Mouse (Mus musculus): ENCODE results near the gene Mgat4b. TPM values are rescaled to one million over a fixed set of nuclear protein-coding genes. Genes with fewer than 3 reads are reported as not detected.

Gene Mgat4b
- polyA plus RNA-seq, 1 experiment from 2014 or later, result 17.1 TPM

DNA sequence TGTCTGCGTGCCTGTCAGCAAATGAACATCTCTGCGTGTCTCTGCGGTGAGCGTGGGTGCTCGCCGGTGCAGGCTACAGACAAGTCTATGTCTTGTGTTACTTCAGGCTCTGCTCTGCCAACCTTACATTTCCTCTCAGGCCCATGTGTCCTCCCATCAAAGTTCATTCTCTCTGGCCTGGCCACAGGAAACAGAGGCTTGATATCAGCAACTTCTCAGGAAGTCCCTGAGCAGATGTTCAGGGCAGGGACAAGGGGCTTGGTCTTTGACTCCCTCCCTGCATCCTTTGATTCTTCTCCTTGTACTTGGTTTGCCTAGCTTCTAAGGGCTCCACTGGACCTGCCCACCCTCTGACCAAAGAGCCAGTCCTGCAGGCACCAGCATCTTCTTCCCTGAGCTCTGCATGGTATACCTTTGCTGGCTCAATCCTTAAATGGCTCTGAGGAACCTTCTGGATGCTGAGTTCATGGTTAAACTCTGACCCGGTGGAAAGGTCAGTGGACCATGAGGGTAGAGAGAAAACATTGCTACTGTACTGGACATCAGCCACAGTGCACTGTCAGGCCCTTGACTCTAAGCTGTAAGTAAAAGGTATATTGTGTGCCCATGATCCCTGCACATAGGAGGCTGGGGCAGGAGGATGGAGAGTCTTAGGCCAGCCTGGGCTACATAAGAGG, 29.7 kb downstream of the Mgat4b start:
- no peak overlapping the region for H3K4me3 ChIP-seq
- H3K4me2 ChIP-seq (replicated peaks), result no peak overlapping the region
- 92% methylated on average over 7 of the region's 7 CpGs for WGBS
- no peak for ATAC-seq (ENCODE audit: low FRiP score, low read depth)
- no peaks in the 10 kb centered on the region for H3K36me3 ChIP-seq
- H3K9ac ChIP-seq, result no peak overlapping the region
- H3K4me1 ChIP-seq, result peaks cover 14% of the 10 kb centered on the region
- no peaks in the 10 kb centered on the region for H3K9me3 ChIP-seq
- H3K27ac ChIP-seq, result no peak overlapping the region
- H3K27me3 ChIP-seq, result peaks cover 37% of the 10 kb centered on the region

DNA sequence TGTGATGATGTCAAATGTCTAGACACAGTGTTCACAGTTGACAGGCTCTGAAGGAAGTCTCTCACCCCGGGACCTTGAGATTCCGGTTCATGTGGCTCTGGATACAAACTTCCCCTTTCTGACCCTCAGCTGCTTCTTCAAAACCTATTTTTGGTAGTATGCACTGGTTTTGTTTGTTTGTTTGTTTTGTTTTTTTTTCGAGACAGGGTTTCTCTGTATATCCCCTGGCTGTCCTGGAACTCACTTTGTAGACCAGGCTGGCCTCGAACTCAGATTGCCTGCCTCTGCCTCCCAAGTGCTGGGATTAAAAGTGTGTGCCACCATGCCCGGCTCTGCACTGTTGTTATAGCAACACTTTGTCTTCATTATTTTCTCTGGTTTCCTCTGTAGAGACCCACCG, 33.2 kb downstream of the Mgat4b start:
- Histone ChIP-seq H3K36me3 (no peaks in the 10 kb centered on the region), H3K27me3 (peaks cover 8% of the 10 kb centered on the region), H3K4me3 (no peak overlapping the region), H3K4me1 (no peaks in the 10 kb centered on the region), H3K9me3 (no peaks in the 10 kb centered on the region), H3K27ac (no peak overlapping the region), H3K9ac (no peak overlapping the region), H3K4me2 (replicated peaks) (no peak overlapping the region)
- ATAC-seq (ENCODE audit: low FRiP score, low read depth), result no peak
- WGBS, result 84% methylated on average over 6 of the region's 6 CpGs

DNA sequence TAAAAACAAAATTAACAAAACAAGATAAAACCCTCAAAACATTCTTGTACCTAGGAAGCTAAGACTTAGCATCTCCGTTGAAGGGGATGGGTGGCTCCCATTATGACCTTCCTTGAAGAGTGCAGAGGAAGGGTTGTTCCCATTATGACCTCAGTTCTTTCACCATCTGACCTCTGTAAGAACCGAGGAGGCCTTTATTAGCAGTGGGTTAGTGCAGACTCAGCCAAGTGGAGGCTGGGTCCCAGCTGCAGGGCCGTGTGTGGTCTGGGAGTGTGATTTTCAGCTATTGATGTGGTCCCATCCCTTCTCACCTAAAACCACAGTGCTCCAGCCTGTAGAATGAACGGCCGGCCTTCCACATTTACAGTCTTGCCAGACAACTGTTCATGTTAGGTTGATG, 34.6 kb downstream of the Mgat4b start:
- no peaks in the 10 kb centered on the region for H3K9me3 ChIP-seq
- H3K36me3 ChIP-seq, result no peaks in the 10 kb centered on the region
- H3K4me3 ChIP-seq, result no peak overlapping the region
- no peaks in the 10 kb centered on the region for H3K4me1 ChIP-seq
- no peak overlapping the region for H3K9ac ChIP-seq
- H3K27me3 ChIP-seq, result no peaks in the 10 kb centered on the region
- no peak for ATAC-seq (ENCODE audit: low FRiP score, low read depth)
- 65% methylated on average over 5 of the region's 5 CpGs for WGBS
- no peak overlapping the region for H3K4me2 ChIP-seq (replicated peaks)
- no peak overlapping the region for H3K27ac ChIP-seq

DNA sequence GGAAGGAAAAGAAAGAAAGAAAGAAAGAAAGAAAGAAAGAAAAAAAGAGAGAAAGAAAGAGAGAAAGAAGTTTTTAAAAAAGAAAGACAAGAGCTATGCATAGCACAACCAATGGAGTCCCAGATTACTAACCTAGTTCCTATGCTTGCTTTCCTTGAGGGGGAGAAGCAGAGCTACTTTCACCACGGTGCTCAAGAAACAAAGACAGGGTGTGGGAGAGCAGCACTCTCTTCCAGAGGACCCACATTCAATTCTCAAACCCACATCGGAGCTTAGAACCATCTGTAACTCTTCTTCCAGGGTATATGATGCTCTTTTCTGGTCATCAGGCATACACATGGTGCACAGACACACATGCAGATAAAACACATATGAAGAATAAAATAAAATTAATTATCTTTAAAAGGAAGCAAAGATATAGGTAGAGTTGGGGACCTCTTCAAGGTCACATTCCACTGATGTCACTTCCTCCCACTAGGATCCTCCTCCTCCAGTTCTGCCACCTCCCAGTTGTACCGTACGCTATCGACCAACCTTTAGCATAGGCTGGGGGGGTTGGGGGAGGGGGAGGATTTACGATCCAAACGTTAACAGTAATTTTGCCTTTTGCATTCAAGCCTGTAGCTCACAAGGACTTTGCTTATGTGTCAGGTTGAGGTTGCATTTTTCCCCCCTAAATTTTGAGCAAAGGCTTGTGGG, 37.9 kb downstream of the Mgat4b start:
- H3K36me3 ChIP-seq, result no peaks in the 10 kb centered on the region

DNA sequence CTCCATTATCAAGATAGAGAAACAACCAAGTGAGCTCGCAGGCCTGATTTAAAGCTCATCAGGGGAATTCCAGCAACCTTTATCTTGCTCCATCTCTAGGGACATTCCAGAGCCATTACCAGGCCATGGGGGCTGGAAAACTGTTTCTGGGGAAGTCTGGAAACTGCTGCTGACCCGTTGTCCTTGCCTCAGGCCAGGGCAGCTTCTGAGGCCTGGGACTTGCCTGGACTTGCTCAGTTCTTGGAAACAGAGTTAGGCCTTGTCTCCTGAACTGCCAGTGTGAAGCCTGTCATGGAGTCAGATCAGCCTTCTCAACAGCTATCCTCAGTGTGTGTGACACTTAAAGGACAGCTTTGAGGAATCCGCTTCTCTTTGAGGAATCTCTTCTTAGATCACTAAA, 41.5 kb downstream of the Mgat4b start:
- ATAC-seq (ENCODE audit: low FRiP score, low read depth), result no peak
- Histone ChIP-seq H3K4me3 (no peak overlapping the region), H3K36me3 (peaks cover 20% of the 10 kb centered on the region), H3K27me3 (no peaks in the 10 kb centered on the region), H3K27ac (peak overlapping the region; percentile 7; the same call in 1 of the 2 replicates), H3K9me3 (no peaks in the 10 kb centered on the region), H3K4me1 (peaks cover 16% of the 10 kb centered on the region), H3K4me2 (replicated peaks) (no peak overlapping the region), H3K9ac (no peak overlapping the region)
- 33% methylated on average over 3 of the region's 3 CpGs for WGBS

More for the DNA sequence above, 37.9 kb downstream of the Mgat4b start:
- Histone ChIP-seq H3K27me3 (no peaks in the 10 kb centered on the region), H3K4me1 (peaks cover 15% of the 10 kb centered on the region), H3K9me3 (no peaks in the 10 kb centered on the region), H3K27ac (no peak overlapping the region), H3K4me3 (no peak overlapping the region), H3K4me2 (replicated peaks) (no peak overlapping the region), H3K9ac (no peak overlapping the region)
- 67% methylated on average over 7 of the region's 7 CpGs for WGBS
- no peak for ATAC-seq (ENCODE audit: low FRiP score, low read depth)

DNA sequence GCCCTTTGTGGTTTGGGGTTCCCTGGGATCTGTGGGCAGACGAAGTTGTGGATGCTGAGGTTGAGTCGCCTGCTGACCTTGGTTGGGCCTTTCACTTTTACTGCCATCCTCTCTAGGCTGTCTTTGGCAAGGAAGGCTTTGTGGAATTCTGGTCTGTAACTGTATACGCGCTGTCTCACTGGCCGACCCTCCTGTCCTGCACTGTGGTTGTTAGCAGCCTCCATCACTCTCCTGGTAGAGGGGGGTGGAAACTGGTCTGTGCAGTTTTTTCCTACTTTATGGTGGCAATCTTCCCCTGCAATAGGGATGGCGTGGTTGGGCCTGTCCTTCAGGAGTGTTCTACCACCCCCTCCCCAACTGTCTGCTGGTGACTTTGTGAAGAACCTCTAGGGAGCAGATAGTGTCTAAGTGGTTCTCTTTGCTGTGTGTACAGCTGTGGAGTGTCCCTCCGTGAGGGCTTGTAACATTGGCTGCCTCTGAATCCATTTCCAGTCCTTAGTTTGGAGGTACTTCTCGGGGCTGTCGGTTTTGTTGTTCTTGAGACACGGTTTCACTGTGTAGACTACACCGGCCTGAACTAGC, 42.1 kb downstream of the Mgat4b start:
- H3K9ac ChIP-seq, result no peak overlapping the region
- H3K36me3 ChIP-seq, result peaks cover 26% of the 10 kb centered on the region
- H3K9me3 ChIP-seq, result no peaks in the 10 kb centered on the region
- WGBS, result 47% methylated on average over 11 of the region's 11 CpGs
- no peaks in the 10 kb centered on the region for H3K27me3 ChIP-seq
- peaks cover 16% of the 10 kb centered on the region for H3K4me1 ChIP-seq
- peak; percentile 62; the same call in 1 of the 2 replicates for ATAC-seq (ENCODE audit: low FRiP score, low read depth)
- H3K27ac ChIP-seq, result peak overlapping the region; percentile 40; the same call in 1 of the 2 replicates
- no peak overlapping the region for H3K4me2 ChIP-seq (replicated peaks)
- no peak overlapping the region for H3K4me3 ChIP-seq

DNA sequence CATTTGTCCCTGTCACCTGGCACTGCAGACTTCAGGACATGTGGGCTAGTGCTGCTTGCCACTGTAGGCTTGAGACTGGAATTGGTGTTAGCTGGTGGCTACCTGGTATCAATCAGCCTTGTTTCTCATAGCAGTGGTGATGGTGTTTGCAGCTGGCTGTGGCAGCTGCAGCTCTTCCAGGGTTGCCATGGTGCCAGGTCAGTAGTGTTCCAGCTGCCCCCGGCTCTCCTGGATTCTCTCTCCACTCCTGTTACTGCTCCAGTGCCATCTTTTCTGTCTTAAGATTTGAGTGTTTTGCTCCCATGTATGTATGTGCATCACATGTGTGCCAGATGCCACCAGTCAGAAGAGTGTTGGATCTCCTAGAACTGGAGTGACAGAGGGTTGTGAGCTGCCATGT, 42.7 kb downstream of the Mgat4b start:
- H3K27ac ChIP-seq, result 0 out of 2 replicates have a peak overlapping the region, but pooled peaks have one; percentile 40

DNA sequence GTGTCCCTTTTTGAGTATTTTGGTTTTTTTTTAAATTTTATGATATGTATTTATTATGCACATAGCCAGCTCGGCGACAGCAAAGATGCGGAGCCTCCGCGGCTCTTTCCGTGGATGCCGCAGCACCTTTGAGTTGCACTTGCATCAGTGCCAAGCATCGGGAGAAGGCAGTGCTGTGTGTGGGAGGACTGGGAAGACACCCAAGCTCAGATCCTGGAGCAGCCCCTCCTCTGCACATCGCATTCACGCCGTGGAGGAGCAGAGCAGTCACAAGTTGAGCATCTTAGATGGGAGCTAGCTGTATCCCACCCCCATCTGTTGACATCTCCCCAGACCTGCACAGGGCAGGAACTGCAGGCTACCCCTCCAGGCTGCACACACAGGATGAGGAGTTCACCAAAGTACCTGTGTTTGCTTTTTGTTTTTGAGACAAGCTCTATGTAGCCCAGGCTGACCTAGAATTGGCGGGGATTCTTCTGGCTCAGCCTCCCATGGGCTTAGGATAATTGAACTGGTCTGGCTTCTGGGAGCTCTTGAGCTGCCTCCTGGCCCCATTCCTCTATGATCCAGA, 43.4 kb downstream of the Mgat4b start:
- no peak overlapping the region for H3K9ac ChIP-seq
- H3K4me3 ChIP-seq, result no peak overlapping the region
- 84% methylated on average over 12 of the region's 12 CpGs for WGBS
- H3K9me3 ChIP-seq, result no peaks in the 10 kb centered on the region
- H3K4me1 ChIP-seq, result peaks cover 16% of the 10 kb centered on the region
- ATAC-seq (ENCODE audit: low FRiP score, low read depth), result no peak
- peaks cover 40% of the 10 kb centered on the region for H3K36me3 ChIP-seq
- H3K27ac ChIP-seq, result no peak overlapping the region
- H3K27me3 ChIP-seq, result no peaks in the 10 kb centered on the region
- no peak overlapping the region for H3K4me2 ChIP-seq (replicated peaks)

More for the DNA sequence above, 42.7 kb downstream of the Mgat4b start:
- Histone ChIP-seq H3K27me3 (no peaks in the 10 kb centered on the region), H3K9ac (no peak overlapping the region), H3K4me1 (peaks cover 16% of the 10 kb centered on the region), H3K9me3 (no peaks in the 10 kb centered on the region), H3K36me3 (peaks cover 33% of the 10 kb centered on the region), H3K4me2 (replicated peaks) (no peak overlapping the region), H3K4me3 (no peak overlapping the region)
- 42% methylated on average over 1 of the region's 1 CpGs for whole genome bisulfite sequencing
- no peak for ATAC-seq (ENCODE audit: low FRiP score, low read depth)

DNA sequence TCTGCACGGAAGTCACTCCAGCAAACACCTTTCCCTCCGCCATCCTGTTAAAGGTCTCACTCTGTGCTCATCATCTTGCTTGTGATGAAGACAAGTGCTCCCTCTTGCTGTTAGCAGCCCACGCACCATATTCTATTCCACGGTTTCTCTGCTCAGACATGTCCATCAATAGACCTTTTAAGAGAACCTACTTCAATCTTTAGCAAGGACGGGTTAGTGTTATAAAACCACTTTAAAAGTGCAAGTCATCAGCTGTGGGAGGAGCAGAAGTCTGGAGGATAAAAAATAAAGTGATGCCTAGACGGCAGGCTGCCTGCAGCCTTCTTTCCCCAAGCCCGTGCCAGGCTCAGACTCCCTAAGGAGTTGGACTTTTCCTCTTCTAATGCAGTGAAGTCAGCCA, 45.9 kb downstream of the Mgat4b start:
- no peaks in the 10 kb centered on the region for H3K27me3 ChIP-seq
- H3K9ac ChIP-seq, result no peak overlapping the region
- no peak overlapping the region for H3K27ac ChIP-seq
- 76% methylated on average over 7 of the region's 7 CpGs for WGBS
- ATAC-seq (ENCODE audit: low FRiP score, low read depth), result no peak
- H3K9me3 ChIP-seq, result no peaks in the 10 kb centered on the region
- H3K4me3 ChIP-seq, result no peak overlapping the region
- H3K4me2 ChIP-seq (replicated peaks), result no peak overlapping the region
- H3K4me1 ChIP-seq, result peaks cover 16% of the 10 kb centered on the region
- peaks cover 65% of the 10 kb centered on the region for H3K36me3 ChIP-seq

DNA sequence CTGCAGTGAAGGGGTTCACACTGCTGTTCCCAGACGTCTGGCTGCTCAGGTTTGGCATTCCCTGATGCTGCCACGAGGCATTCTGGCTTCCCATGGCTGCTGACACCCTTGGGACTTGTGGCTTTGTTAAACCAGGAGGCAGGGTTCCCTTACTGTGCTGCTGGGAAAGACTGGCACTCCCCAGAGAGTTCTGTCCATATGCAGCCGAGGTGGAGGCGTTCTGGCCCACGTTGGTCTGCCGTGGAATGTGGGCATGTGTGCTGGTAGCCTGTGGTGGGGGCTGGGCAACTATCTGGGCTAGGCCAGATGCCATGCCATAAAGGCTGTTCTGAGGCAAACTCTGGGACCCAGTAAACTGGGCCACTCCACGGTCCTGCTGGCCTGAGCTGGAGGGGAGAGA, 47.6 kb downstream of the Mgat4b start:
- WGBS, result 83% methylated on average over 7 of the region's 7 CpGs
- no peak overlapping the region for H3K27ac ChIP-seq
- H3K4me3 ChIP-seq, result no peak overlapping the region
- H3K9ac ChIP-seq, result no peak overlapping the region
- peaks cover 82% of the 10 kb centered on the region for H3K36me3 ChIP-seq
- ATAC-seq (ENCODE audit: low FRiP score, low read depth), result no peak
- no peaks in the 10 kb centered on the region for H3K27me3 ChIP-seq
- H3K4me2 ChIP-seq (replicated peaks), result no peak overlapping the region
- H3K9me3 ChIP-seq, result no peaks in the 10 kb centered on the region
- peaks cover 3% of the 10 kb centered on the region for H3K4me1 ChIP-seq

DNA sequence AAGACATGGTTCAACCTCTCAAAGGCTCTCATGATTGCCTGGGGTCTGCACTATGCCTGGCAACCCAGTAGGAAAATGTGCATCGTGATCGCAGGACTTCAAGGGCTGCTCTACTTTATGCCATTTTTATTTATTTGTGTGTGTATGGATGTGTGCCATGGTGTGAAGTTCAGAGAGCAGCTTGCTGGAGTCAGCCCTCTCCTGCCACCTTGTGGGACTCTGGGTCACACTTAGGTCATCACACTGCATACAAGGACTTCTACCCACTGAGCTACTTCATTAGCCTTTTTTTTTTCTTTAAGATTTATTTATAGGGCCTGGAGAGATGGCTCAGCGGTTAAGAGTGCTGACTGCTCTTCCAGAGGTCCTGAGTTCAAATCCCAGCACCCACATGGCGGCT, 51.3 kb downstream of the Mgat4b start:
- WGBS, result 92% methylated on average over 4 of the region's 4 CpGs
- Histone ChIP-seq H3K4me1 (no peaks in the 10 kb centered on the region), H3K9ac (no peak overlapping the region), H3K36me3 (peaks cover 99% of the 10 kb centered on the region), H3K4me2 (replicated peaks) (no peak overlapping the region), H3K27me3 (no peaks in the 10 kb centered on the region), H3K9me3 (no peaks in the 10 kb centered on the region), H3K27ac (no peak overlapping the region), H3K4me3 (no peak overlapping the region)
- ATAC-seq (ENCODE audit: low FRiP score, low read depth), result no peak

DNA sequence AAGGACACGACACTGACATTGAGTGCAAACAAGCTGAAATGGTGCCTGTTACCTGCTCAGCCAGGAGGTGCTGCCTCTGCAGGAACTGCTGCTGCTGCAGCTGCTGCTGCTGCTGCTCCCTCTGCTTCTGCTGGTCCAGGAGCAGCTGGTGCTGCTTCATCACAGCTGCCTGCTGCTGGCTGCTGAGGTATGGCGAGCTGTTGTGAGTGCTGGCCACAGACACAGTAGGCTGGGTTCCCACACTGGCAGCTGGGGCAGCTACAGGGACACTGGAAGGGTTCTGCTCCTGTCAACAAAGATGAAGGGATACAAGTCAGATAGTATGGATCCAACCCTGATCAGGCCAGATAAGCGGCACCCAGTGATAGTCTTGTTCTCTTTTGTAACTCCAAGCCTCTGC, 52.5 kb downstream of the Mgat4b start:
- Histone ChIP-seq H3K4me1 (no peaks in the 10 kb centered on the region), H3K36me3 (peaks cover 93% of the 10 kb centered on the region), H3K9ac (no peak overlapping the region), H3K9me3 (no peaks in the 10 kb centered on the region), H3K4me2 (replicated peaks) (no peak overlapping the region), H3K4me3 (no peak overlapping the region), H3K27ac (no peak overlapping the region), H3K27me3 (no peaks in the 10 kb centered on the region)
- 89% methylated on average over 3 of the region's 3 CpGs for WGBS
- no peak for ATAC-seq (ENCODE audit: low FRiP score, low read depth)
